Comparison of ENCODE assay signal across 15 mouse cellular contexts in genomic region chr10:34731249-34731648, GRCm38 (mm10).
DNase-seq lines count a peak whose midpoint lies in the region; ATAC-seq and TF ChIP-seq lines count a peak whose summit lies in the region.
"Had no signal": no experiment of that assay in that cellular context is flagged by ENCODE, and none has a peak within 500 bp of the region (broad histone marks: within the 10 kb centered on the region; RNA-seq: fewer than 3 reads in every experiment).

No protein-coding gene starts in this region.

- peak; percentile 90 for ATAC-seq in Patski
- ATAC-seq: forebrain, embryonic 13.5 days; forebrain, embryonic 15.5 days; forebrain, postnatal 0 days had no signal

- DNase-seq in adrenal gland, adult 8-10 months, result peak; percentile 4
- DNase-seq in adrenal gland, adult 18-20 months (ENCODE audit: low spot score in 2 of 2), result no peak
- DNase-seq in Muller cell, postnatal 12 days (ENCODE audit: inconsistent ontology term), result peak; percentile 26
- peak; percentile 19 for DNase-seq in Patski (ENCODE audit: low read depth, low spot score)
- no peak for DNase-seq in left cerebral cortex, postnatal 25 days (ENCODE audit: low spot score in 2 of 2)
- no peak for DNase-seq in thymus, postnatal 4 days
- DNase-seq: cerebellum, adult 11-12 months; cerebellum, adult 2 months; cerebellum, adult 9-10 months; cerebellum, postnatal 10 days; cerebellum, postnatal 25 days; forebrain, postnatal 0 days had no signal

- in situ Hi-C loops in Patski (cut with MboI; ENCODE audit: low pct_unique_long_range_greater_than_20kb), result no loop called here

- H3K27me3 ChIP-seq in Patski, result no peaks in the 10 kb centered on the region
- H3K27me3 ChIP-seq: embryonic facial prominence, embryonic 12.5 days; forebrain, embryonic 13.5 days; forebrain, embryonic 15.5 days had no signal

- CTCF ChIA-PET in Patski (lab: Charles Lee), result interaction anchor here (1.1 kb wide), 1 partner anchor 25 kb away, joined by 3 read pairs; no protein-coding TSS in a partner anchor

- POLR2A ChIA-PET in Patski (lab: Charles Lee), result no interaction called here

- intact Hi-C loops in left cerebral cortex, postnatal 25 days (cut with DNase I), result no loop called here

- no peak for TF ChIP-seq CTCF in Patski (IDR thresholded peaks at IDR 0.05)

Comparison
In these comparisons a context has a peak if more than half of its experiments do, and no peak if none do; other contexts are left out.
1. DNase-seq: peak in adrenal gland, adult 8-10 months (single experiment), Muller cell, postnatal 12 days (single experiment) and Patski (single experiment); none in adrenal gland, adult 18-20 months (0 of 2), left cerebral cortex, postnatal 25 days (0 of 2) and thymus, postnatal 4 days (single experiment).